Mouse (Mus musculus) B cell, adult 67 days (primary cell): ENCODE results near the gene Cbx3. TPM values are rescaled to one million over a fixed set of nuclear protein-coding genes. Genes with fewer than 3 reads are reported as not detected.

ENCODE experiments used
- total RNA-seq, 2 experiments: library from RNA; stranded (reverse); gene quantifications; 4 replicates each; pipeline ENCODE4 v1.2.4; 2023

Gene Cbx3
- total RNA-seq = 10 to 100 TPM; 84.0 to 95.3 TPM

GRCm38 (mm10) chr6:51470311-51471178, at the start of gene Cbx3:
Gene Cbx3, plus strand, starts transcription at chr6:51470360.

GRCm38 (mm10) chr6:51432535-51433397, 37.4 kb upstream of the Cbx3 start, which contains the start of gene Nfe2l3:
Gene Nfe2l3, plus strand, starts transcription at chr6:51432670.

GRCm38 (mm10) chr6:51469715-51470310, 347 bp upstream of the Cbx3 start, which contains the start of gene Hnrnpa2b1:
Gene Hnrnpa2b1, minus strand, starts transcription at chr6:51469894.

GRCm38 (mm10) chr6:51523807-51524320, 53.7 kb downstream of the Cbx3 start, which contains the start of gene Snx10:
Gene Snx10, plus strand, starts transcription at chr6:51523901.

Other genes with a start within 250 kb of the Cbx3 start
- not detected for gene Nfe2l3, start 37.7 kb upstream of the Cbx3 start, total RNA-seq
- gene Hnrnpa2b1, start 466 bp upstream of the Cbx3 start, total RNA-seq = 1,000 to 10,000 TPM; 1,030 to 1,045 TPM
- 10 to 100 TPM; 12.0 to 12.7 TPM for gene Snx10, start 53.5 kb downstream of the Cbx3 start, total RNA-seq